Mouse (Mus musculus) stomach, postnatal 0 days (tissue): Measurements from ENCODE around the gene Agpat2. TPM values are rescaled to one million over a fixed set of nuclear protein-coding genes. Genes with fewer than 3 reads are reported as not detected.
A peak's percentile ranks its signal among the peaks of the same experiment; 100 is the strongest.

Source experiments
- ATAC-seq: fragments of 200-750 bp; cut with Nextera tagmentation; 2 replicates; pipeline ENCODE4 v1.8.0; 2017; ENCODE audit not compliant: low FRiP score, low TSS enrichment
- DNase-seq: peaks from one replicate; pipeline ENCODE4 v3.0.0-alpha.2; 2016; ENCODE audit warnings: low spot score
- H3K27ac ChIP-seq: fragments of 300-500 bp; sonication (generic); replicated peaks from 2 replicates; pipeline ENCODE4 v1.5.1; 2014; ENCODE audit warnings: mild to moderate bottlenecking, control low read depth
- H3K27me3 ChIP-seq: fragments of 300-500 bp; sonication (generic); 2 replicates; pipeline ENCODE4 v1.6.1; 2014; ENCODE audit warnings: low read length; ENCODE audit not compliant: control insufficient read depth, insufficient read depth
- H3K36me3 ChIP-seq: fragments of 300-500 bp; sonication (generic); 2 replicates; pipeline ENCODE4 v1.6.1; 2014; ENCODE audit warnings: low read length, mixed read lengths; ENCODE audit not compliant: control insufficient read depth, insufficient read depth
- H3K4me1 ChIP-seq: fragments of 300-500 bp; sonication (generic); replicated peaks from 2 replicates; pipeline ENCODE4 v1.6.1; 2014; ENCODE audit warnings: antibody characterized with exemption; ENCODE audit not compliant: control insufficient read depth, insufficient read depth
- H3K4me2 ChIP-seq: fragments of 300-500 bp; sonication (generic); replicated peaks from 2 replicates; pipeline ENCODE4 v1.6.1; 2014; ENCODE audit warnings: low read depth, mild to moderate bottlenecking, control low read depth, moderate library complexity
- H3K4me3 ChIP-seq: fragments of 300-500 bp; sonication (generic); 2 replicates; pipeline ENCODE4 v1.5.1; 2014; ENCODE audit warnings: low read depth, low read length, control low read depth
- H3K9ac ChIP-seq: fragments of 300-500 bp; sonication (generic); 2 replicates; pipeline ENCODE4 v1.6.1; 2014; ENCODE audit warnings: mild to moderate bottlenecking, low read length, control low read depth, mixed read lengths
- H3K9me3 ChIP-seq: fragments of 300-500 bp; sonication (generic); 2 replicates; pipeline ENCODE4 v1.6.1; 2016; ENCODE audit warnings: low read length; ENCODE audit not compliant: control insufficient read depth
- CTCF ChIP-seq: IDR thresholded peaks from 2 replicates; pipeline ENCODE4 v1.5.1; 2016; ENCODE audit warnings: antibody characterized with exemption, low read depth, mild to moderate bottlenecking, moderate library complexity
- EP300 ChIP-seq: optimal IDR thresholded peaks from 2 replicates; pipeline ENCODE3; 2016; ENCODE audit warnings: antibody characterized with exemption
- WGBS: fragments of 180-500 bp; shearing (Covaris S2); extraction: QIAGEN DNeasy Blood & Tissue Kit; methylation state at CpG from one replicate; pipeline ENCODE4 v1.1.7; 2014; 5-methylcytosine and 5-hydroxymethylcytosine counted together
- polyA plus RNA-seq: library from polyadenylated mRNA; unstranded; fragments of >200 nt; fragmentation: Nextera tagmentation; extraction: Ambion mirVana; gene quantifications from 2 replicates; pipeline ENCODE4 v1.2.1, GENCODE M21; 2015

Gene Agpat2
- polyA plus RNA-seq, 1 experiment from 2014 or later = 109 TPM

- DNase-seq = no peak
- Histone ChIP-seq H3K9me3 (no peaks in the 10 kb centered on the region), H3K27ac (no peak overlapping the region), H3K36me3 (no peaks in the 10 kb centered on the region), H3K27me3 (no peaks in the 10 kb centered on the region), H3K4me2 (no peak overlapping the region), H3K4me3 (no peak overlapping the region), H3K4me1 (no peaks in the 10 kb centered on the region; the same call in 1 of the 2 replicates), H3K9ac (no peak overlapping the region)
- 69% methylated on average over 3 of the region's 3 CpGs for WGBS
- no peak for ATAC-seq
- TF ChIP-seq CTCF = peak; percentile 44
- no peak for TF ChIP-seq EP300
Observed at GRCm38 (mm10) chr2:26626081-26626480, 21.9 kb upstream of the Agpat2 start.

- H3K4me3 ChIP-seq = no peak overlapping the region
- no peaks in the 10 kb centered on the region for H3K9me3 ChIP-seq
- H3K36me3 ChIP-seq = no peaks in the 10 kb centered on the region
- H3K4me1 ChIP-seq = no peaks in the 10 kb centered on the region; the same call in 1 of the 2 replicates
- ATAC-seq = no peak
- H3K4me2 ChIP-seq = no peak overlapping the region
- DNase-seq = no peak
- no peak for TF ChIP-seq EP300
- TF ChIP-seq CTCF = no peak
- 80% methylated on average over 3 of the region's 3 CpGs for WGBS
- no peak overlapping the region for H3K27ac ChIP-seq
- H3K9ac ChIP-seq = no peak overlapping the region
- H3K27me3 ChIP-seq = no peaks in the 10 kb centered on the region
Observed at GRCm38 (mm10) chr2:26625419-26625818, 21.2 kb upstream of the Agpat2 start.

GRCm38 (mm10) chr2:26622984-26623383 is 18.8 kb upstream of the Agpat2 start:
- 47% methylated on average over 5 of the region's 5 CpGs for WGBS
- H3K27me3 ChIP-seq = no peaks in the 10 kb centered on the region
- no peak for TF ChIP-seq CTCF
- no peak for TF ChIP-seq EP300
- DNase-seq (no peak), ATAC-seq (no peak)
- no peak overlapping the region for H3K4me3 ChIP-seq
- H3K27ac ChIP-seq = no peak overlapping the region
- H3K9ac ChIP-seq = no peak overlapping the region
- no peaks in the 10 kb centered on the region for H3K36me3 ChIP-seq
- no peaks in the 10 kb centered on the region for H3K4me1 ChIP-seq
- H3K4me2 ChIP-seq = no peak overlapping the region
- H3K9me3 ChIP-seq = no peaks in the 10 kb centered on the region

GRCm38 (mm10) chr2:26621246-26621645 is 17.0 kb upstream of the Agpat2 start:
- Histone ChIP-seq H3K27ac (no peak overlapping the region), H3K27me3 (no peaks in the 10 kb centered on the region), H3K9me3 (no peaks in the 10 kb centered on the region), H3K4me1 (no peaks in the 10 kb centered on the region), H3K36me3 (no peaks in the 10 kb centered on the region), H3K4me2 (no peak overlapping the region), H3K4me3 (no peak overlapping the region), H3K9ac (no peak overlapping the region)
- DNase-seq (no peak), ATAC-seq (no peak)
- WGBS = 18% methylated on average over 2 of the region's 2 CpGs
- TF ChIP-seq EP300 = no peak
- TF ChIP-seq CTCF = no peak

GRCm38 (mm10) chr2:26617928-26618327 is 13.7 kb upstream of the Agpat2 start:
- Histone ChIP-seq H3K4me2 (no peak overlapping the region), H3K36me3 (no peaks in the 10 kb centered on the region), H3K4me3 (no peak overlapping the region), H3K27ac (no peak overlapping the region), H3K4me1 (no peaks in the 10 kb centered on the region), H3K9ac (no peak overlapping the region), H3K27me3 (no peaks in the 10 kb centered on the region), H3K9me3 (no peaks in the 10 kb centered on the region)
- no peak for TF ChIP-seq CTCF
- TF ChIP-seq EP300 = no peak
- DNase-seq = no peak
- WGBS = 48% methylated on average over 7 of the region's 7 CpGs
- no peak for ATAC-seq

- H3K4me2 ChIP-seq = no peak overlapping the region
- WGBS = 79% methylated on average over 6 of the region's 6 CpGs
- TF ChIP-seq CTCF (no peak), EP300 (no peak)
- no peaks in the 10 kb centered on the region for H3K27me3 ChIP-seq
- H3K4me3 ChIP-seq = no peak overlapping the region
- H3K9me3 ChIP-seq = no peaks in the 10 kb centered on the region
- H3K36me3 ChIP-seq = no peaks in the 10 kb centered on the region
- H3K4me1 ChIP-seq = no peaks in the 10 kb centered on the region
- ATAC-seq (no peak), DNase-seq (no peak)
- no peak overlapping the region for H3K27ac ChIP-seq
- H3K9ac ChIP-seq = no peak overlapping the region
Observed at GRCm38 (mm10) chr2:26617331-26617730, 13.1 kb upstream of the Agpat2 start.
